Mouse (Mus musculus) liver, embryonic 14.5 days (tissue): ENCODE results near the gene Ccrl2. TPM values are rescaled to one million over a fixed set of nuclear protein-coding genes. Genes with fewer than 3 reads are reported as not detected.

ENCODE experiments used
- ATAC-seq: fragments of 200-750 bp; cut with Nextera tagmentation; 2 replicates; pipeline ENCODE4 v1.8.0; 2017; ENCODE audit warnings: moderate number of reproducible peaks, mild to moderate bottlenecking, moderate library complexity; ENCODE audit not compliant: insufficient read depth
- DNase-seq, 3 experiments: peaks; one replicate each; pipeline ENCODE4 v3.0.0-alpha.2; 2012 to 2013; ENCODE audit warnings: low read depth in 3 of 3, low spot score in 3 of 3
- H3K27ac ChIP-seq: fragments of 300-500 bp; sonication (generic); 2 replicates; pipeline ENCODE4 v1.5.1; 2014; ENCODE audit warnings: moderate library complexity, mild to moderate bottlenecking, control low read depth, inconsistent platforms
- H3K27me3 ChIP-seq: fragments of 300-500 bp; sonication (generic); 2 replicates; pipeline ENCODE4 v1.6.1; 2014; ENCODE audit warnings: mild to moderate bottlenecking, low read length, moderate library complexity; ENCODE audit not compliant: control insufficient read depth, insufficient read depth
- H3K36me3 ChIP-seq: fragments of 300-500 bp; sonication (generic); replicated peaks from 2 replicates; pipeline ENCODE4 v1.6.1; 2014; ENCODE audit warnings: low read depth; ENCODE audit not compliant: control insufficient read depth, insufficient read depth
- H3K4me1 ChIP-seq, 2 experiments: fragments of 200-500 bp in 1 of 2; fragments of 300-500 bp in 1 of 2; sonication (generic) in 1 of 2; replicated peaks; 2 replicates each; pipeline ENCODE4 v1.6.1; 2012 to 2014; ENCODE audit warnings: antibody characterized with exemption in 1 of 2, inconsistent platforms in 1 of 2, low read length in 1 of 2; ENCODE audit not compliant: control insufficient read depth in 2 of 2, insufficient read depth in 2 of 2
- H3K4me2 ChIP-seq: fragments of 300-500 bp; sonication (generic); 2 replicates; pipeline ENCODE4 v1.6.1; 2014; ENCODE audit warnings: low read depth, mild to moderate bottlenecking, control low read depth, moderate library complexity
- H3K4me3 ChIP-seq, 2 experiments: fragments of 200-500 bp in 1 of 2; fragments of 300-500 bp in 1 of 2; sonication (generic) in 1 of 2; 2 replicates each; pipeline ENCODE4 v1.5.1; 2012 to 2014; ENCODE audit warnings: low read depth in 2 of 2, low read length in 2 of 2, mild to moderate bottlenecking in 2 of 2, control low read depth in 1 of 2, inconsistent platforms in 1 of 2, moderate library complexity in 1 of 2; ENCODE audit not compliant: insufficient read depth in 1 of 2
- H3K9ac ChIP-seq: fragments of 300-500 bp; sonication (generic); replicated peaks from 2 replicates; pipeline ENCODE4 v1.6.1; 2014; ENCODE audit warnings: mild to moderate bottlenecking, control low read depth, moderate library complexity
- H3K9me3 ChIP-seq: fragments of 300-500 bp; sonication (generic); 2 replicates; pipeline ENCODE4 v1.6.1; 2016; ENCODE audit warnings: low read length, mixed read lengths; ENCODE audit not compliant: control insufficient read depth
- CTCF ChIP-seq: IDR thresholded peaks from 2 replicates; pipeline ENCODE4 v1.5.1; 2016; ENCODE audit warnings: antibody characterized with exemption, low read depth, control low read depth
- EP300 ChIP-seq: IDR thresholded peaks from 2 replicates; pipeline ENCODE4 v1.6.1; 2016; ENCODE audit warnings: antibody characterized with exemption, low read depth
- whole genome bisulfite sequencing: fragments of 180-500 bp; shearing (Covaris S2); extraction: QIAGEN DNeasy Blood & Tissue Kit; methylation state at CpG from one replicate; pipeline ENCODE4 v1.1.7; 2014; ENCODE audit not compliant: insufficient replicate concordance; 5-methylcytosine and 5-hydroxymethylcytosine counted together
- polyA plus RNA-seq, 2 experiments: library from polyadenylated mRNA; depleted of rRNA in 1 of 2; stranded (reverse) in 1 of 2; unstranded in 1 of 2; fragments of >200 nt; fragmentation: Nextera tagmentation in 1 of 2; extraction: Ambion mirVana in 1 of 2; gene quantifications; 2 replicates each; pipeline versions ENCODE4 v1.2.1 to v1.2.3; 2012 to 2014

Ccrl2 gene
- polyA plus RNA-seq, 2 experiments: 8.8 to 16.6 TPM

- WGBS: under 1% methylated on average over 11 of the region's 11 CpGs
- Histone ChIP-seq H3K4me2 (peak overlapping the region; percentile 88), H3K4me1 (peaks cover 25 to 41% of the 10 kb centered on the region in 2 experiments), H3K27ac (peak overlapping the region; percentile 99), H3K36me3 (peaks cover 13% of the 10 kb centered on the region), H3K4me3 (peak overlapping the region; percentile 83 to 91), H3K27me3 (no peaks in the 10 kb centered on the region), H3K9ac (peak overlapping the region; percentile 97), H3K9me3 (no peaks in the 10 kb centered on the region)
- no peak for TF ChIP-seq CTCF
- TF ChIP-seq EP300: no peak
- ATAC-seq (no peak), DNase-seq (no peak)
Observed at GRCm38 (mm10) chr9:111056519-111056797, 861 bp downstream of the Ccrl2 start.

GRCm38 (mm10) chr9:111055800-111056518, 1.4 kb downstream of the Ccrl2 start:
- WGBS: 35% methylated on average over 29 of the region's 29 CpGs
- H3K9ac ChIP-seq: peak overlapping the region; percentile 97
- H3K4me2 ChIP-seq: peak overlapping the region; percentile 88

GRCm38 (mm10) chr9:111054923-111055322, 2.4 kb downstream of the Ccrl2 start:
- Histone ChIP-seq H3K27ac (no peak overlapping the region), H3K36me3 (peaks cover 13% of the 10 kb centered on the region), H3K27me3 (no peaks in the 10 kb centered on the region), H3K4me2 (peak overlapping the region; percentile 88), H3K4me1 (peaks cover 25 to 41% of the 10 kb centered on the region in 2 experiments), H3K9me3 (no peaks in the 10 kb centered on the region), H3K9ac (no peak overlapping the region; the same call in 1 of the 2 replicates), H3K4me3 (peak overlapping the region; percentile 83 to 91)
- ATAC-seq: no peak
- no peak for TF ChIP-seq CTCF
- TF ChIP-seq EP300: no peak
- 76% methylated on average over 9 of the region's 9 CpGs for WGBS
- DNase-seq: no peak

More at GRCm38 (mm10) chr9:111055800-111056518, 1.4 kb downstream of the Ccrl2 start:
- ATAC-seq: no peak
- TF ChIP-seq EP300 (no peak), CTCF (peak; percentile 30; the same call in 1 of the 2 replicates)
- peak overlapping the region; percentile 83 to 91 for H3K4me3 ChIP-seq
- peaks cover 25 to 41% of the 10 kb centered on the region in 2 experiments for H3K4me1 ChIP-seq
- DNase-seq: peak in 1 of 3 experiments; percentile 24
- H3K27ac ChIP-seq: peak overlapping the region; percentile 99
- no peaks in the 10 kb centered on the region for H3K27me3 ChIP-seq
- H3K9me3 ChIP-seq: no peaks in the 10 kb centered on the region
- H3K36me3 ChIP-seq: peaks cover 13% of the 10 kb centered on the region

GRCm38 (mm10) chr9:111048452-111048851, 8.9 kb downstream of the Ccrl2 start:
- no peak overlapping the region for H3K27ac ChIP-seq
- H3K36me3 ChIP-seq: peaks cover 3% of the 10 kb centered on the region
- ATAC-seq (no peak), DNase-seq (no peak)
- H3K9ac ChIP-seq: no peak overlapping the region
- H3K4me3 ChIP-seq: no peak overlapping the region
- no peaks in the 10 kb centered on the region for H3K4me1 ChIP-seq
- 64% methylated on average over 3 of the region's 3 CpGs for WGBS
- H3K9me3 ChIP-seq: no peaks in the 10 kb centered on the region
- TF ChIP-seq EP300: no peak
- TF ChIP-seq CTCF: no peak
- H3K27me3 ChIP-seq: no peaks in the 10 kb centered on the region
- no peak overlapping the region for H3K4me2 ChIP-seq

GRCm38 (mm10) chr9:111047266-111047665, 10.1 kb downstream of the Ccrl2 start:
- TF ChIP-seq EP300 (no peak), CTCF (no peak)
- H3K9me3 ChIP-seq: no peaks in the 10 kb centered on the region
- H3K4me1 ChIP-seq: no peaks in the 10 kb centered on the region
- no peaks in the 10 kb centered on the region for H3K36me3 ChIP-seq
- WGBS: 83% methylated on average over 5 of the region's 5 CpGs
- H3K4me3 ChIP-seq: no peak overlapping the region
- ATAC-seq (no peak), DNase-seq (no peak)
- no peak overlapping the region for H3K9ac ChIP-seq
- H3K27me3 ChIP-seq: no peaks in the 10 kb centered on the region
- H3K4me2 ChIP-seq: no peak overlapping the region
- H3K27ac ChIP-seq: no peak overlapping the region
